Mouse (Mus musculus): ENCODE measurements around the gene Lig4.
A peak's percentile ranks its signal among the peaks of the same experiment; 100 is the strongest.

Gene Lig4

DNA sequence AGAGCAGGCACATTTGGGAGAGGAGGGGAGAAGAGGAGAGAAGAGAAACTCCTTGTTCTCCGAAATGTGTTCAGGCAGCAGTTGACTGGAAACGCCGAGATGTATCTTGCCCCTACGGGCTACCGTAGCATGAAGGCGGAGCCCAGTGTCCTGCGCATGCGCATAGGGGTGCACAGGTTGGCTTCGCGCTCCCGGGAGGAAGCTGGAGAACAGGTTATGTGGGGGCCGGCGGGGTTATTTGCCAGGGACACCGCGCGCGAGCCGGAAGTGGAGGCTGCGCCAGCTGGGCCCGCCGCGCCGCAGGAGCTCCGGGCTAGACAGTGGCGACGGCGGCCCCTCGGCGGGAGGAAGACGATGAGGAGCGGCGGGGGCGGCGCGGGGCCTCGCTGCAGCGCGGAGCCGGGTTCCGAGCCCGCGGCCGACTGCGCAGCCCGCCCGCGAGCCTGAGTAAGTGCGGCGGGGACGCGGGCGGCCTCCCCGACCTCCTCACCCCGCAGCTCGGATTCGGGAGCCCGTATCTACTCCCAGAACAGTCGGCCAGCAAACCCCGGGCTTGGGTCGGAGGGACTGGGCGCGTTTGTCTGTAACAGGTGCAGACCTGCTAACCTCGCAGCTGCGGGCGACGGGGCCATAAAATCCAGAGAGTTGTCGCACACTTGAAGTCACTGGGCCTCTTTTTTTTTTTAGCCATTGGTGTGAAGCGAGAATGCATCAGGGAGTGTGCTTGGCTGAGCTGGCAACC lies at the start of gene Lig4, which contains the start of gene Abhd13:
Gene Lig4, minus strand, starts transcription at position 114 of the 742 bp plus-strand sequence.
Gene Abhd13, plus strand, starts transcription at position 135 of the 742 bp plus-strand sequence.
- DNase-seq (ENCODE audit: low read depth, low spot score) = peak; percentile 97

DNA sequence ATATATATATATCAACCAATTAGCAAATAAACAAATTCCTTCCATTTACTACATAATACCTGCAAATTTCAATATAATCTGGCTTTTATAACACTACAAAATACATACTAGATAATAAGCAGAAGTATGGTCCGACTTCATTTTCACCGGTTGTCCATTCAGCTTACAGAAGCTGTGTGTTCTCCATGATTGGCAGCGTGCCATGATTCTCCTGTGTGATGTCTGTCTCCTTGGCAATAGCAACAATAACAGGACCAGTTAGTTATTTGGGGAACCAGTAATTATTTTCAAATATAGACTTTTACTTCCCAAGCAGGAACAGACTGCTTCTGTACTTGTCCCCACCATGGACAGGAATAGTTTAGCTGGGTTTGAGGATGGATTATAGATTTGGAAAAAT lies 39.7 kb upstream of the Lig4 start:
- no peak for DNase-seq (ENCODE audit: low read depth, low spot score)

DNA sequence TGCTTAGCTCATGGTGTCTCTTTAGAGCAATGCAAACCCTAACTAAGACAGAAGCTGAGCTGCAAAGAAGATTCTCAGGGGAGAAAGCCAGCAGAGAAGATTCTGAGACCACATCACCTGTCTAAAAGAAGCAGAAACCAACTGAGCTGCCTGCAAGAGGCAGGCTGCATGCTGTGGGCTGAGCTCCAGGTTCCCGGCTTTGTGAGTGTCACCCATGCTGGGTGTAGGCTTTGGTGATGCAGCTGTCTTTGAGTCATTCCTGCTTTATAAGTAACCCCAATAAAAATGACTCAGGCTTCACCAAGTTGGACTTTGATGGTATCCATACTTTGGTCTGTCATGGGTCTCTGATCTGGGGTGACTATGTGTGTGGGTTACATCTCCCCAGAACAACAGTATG lies 38.8 kb upstream of the Lig4 start:
- DNase-seq (ENCODE audit: low read depth, low spot score) = no peak

DNA sequence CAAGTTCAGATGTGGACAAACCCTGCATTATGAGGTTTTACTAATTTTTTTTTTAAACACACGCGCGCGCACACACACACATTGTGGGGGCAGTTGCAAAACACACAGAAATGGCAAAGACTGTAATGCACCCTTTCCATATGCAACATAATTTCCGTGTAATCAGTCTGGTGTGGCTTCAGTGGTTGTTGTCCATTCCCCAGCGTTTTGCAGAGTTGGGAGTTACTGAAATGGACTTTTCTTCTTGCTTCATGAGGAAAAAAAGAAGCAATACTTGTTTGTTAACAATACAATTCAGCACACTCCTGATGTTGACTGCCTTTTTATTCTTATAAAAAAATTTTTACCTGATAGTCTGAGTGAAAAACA lies 30.2 kb upstream of the Lig4 start:
- DNase-seq (ENCODE audit: low read depth, low spot score) = no peak

DNA sequence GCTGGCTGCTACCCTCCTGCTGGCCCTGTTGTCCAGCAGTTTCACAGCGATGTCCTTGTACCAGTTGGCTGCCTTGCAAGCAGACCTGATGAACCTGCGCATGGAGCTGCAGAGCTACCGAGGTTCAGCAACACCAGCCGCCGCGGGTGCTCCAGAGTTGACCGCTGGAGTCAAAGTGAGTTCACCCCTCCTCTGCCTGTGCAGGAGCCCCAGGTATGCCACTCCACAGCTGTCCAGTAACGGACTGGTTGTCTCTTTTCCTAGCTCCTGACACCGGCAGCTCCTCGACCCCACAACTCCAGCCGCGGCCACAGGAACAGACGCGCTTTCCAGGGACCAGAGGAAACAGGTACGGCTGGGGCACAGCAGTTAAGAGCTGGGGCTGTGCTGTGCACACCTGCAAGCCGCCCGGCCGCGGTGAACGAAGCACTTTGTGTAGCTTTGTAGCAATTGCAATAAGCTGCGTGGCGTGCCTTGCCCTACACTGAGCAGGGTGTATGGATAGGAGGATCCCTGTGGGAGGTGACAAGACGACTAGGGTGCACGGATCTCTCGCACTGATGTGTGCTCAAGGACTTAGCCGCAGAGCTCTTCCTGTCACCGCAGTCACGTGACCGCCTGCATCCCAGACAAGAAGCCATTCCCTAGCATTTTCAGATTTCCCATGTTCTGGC lies 29.6 kb upstream of the Lig4 start:
- DNase-seq (ENCODE audit: low read depth, low spot score) = no peak

DNA sequence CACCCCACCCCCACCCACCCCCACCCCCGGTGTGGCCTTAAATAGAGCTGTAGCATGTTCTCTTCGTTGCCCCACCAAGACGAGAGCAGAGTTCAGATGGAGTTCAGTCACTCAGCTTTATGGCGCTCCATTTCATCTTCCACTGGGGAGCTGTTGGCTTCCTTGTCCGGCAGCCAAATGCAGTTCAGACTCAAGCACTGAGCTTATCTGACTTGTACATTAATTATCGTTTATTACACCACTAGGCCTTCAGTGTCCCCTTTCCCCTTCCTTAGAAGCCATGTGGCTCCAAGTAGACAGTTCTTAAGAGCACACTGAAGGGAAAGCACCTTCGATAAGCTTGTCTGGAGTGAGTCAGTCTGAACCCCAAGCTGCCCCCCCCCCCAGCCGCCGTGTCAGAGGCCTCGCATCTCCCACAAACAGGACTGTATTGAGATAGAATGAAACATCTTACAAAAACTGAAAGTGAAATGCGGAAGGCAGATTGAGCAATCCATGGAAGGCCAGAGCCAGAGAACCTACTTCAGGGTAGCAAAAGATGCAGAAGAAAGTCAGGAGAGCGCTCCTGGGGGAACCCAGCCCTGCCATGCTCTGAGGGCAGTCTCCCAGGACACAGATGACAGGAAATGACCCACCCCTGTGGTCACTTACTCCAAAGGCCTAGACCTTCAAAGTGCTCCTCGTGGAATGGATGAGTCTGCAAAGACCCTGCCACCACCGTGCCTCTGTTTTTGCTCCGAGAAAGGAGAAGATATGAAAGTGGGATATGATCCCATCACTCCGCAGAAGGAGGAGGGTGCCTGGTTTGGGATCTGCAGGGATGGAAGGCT lies 28.9 kb upstream of the Lig4 start, which contains the start of gene Tnfsf13b:
Gene Tnfsf13b, plus strand, starts transcription at position 312 of the 830 bp plus-strand sequence.
- no peak for DNase-seq (ENCODE audit: low read depth, low spot score)

DNA sequence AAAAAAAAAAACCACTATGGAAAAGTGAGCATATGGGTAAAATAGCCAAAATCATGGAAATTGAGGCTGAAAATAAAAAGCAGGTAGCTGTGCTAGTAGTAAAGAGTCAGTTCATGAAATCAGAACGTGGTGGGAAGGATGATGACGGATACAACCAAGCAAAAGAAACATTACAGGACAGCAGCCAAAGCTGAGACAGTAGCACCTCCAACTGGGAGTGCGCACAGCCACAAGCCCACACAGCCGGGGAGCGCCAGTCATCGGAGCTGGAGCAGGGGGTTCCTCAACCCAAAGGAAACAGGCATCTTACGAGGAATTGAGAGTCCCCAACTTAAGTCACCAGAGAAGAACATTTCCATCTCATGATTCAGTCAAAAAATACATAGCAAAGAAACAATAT lies 26.6 kb upstream of the Lig4 start:
- no peak for DNase-seq (ENCODE audit: low read depth, low spot score)

DNA sequence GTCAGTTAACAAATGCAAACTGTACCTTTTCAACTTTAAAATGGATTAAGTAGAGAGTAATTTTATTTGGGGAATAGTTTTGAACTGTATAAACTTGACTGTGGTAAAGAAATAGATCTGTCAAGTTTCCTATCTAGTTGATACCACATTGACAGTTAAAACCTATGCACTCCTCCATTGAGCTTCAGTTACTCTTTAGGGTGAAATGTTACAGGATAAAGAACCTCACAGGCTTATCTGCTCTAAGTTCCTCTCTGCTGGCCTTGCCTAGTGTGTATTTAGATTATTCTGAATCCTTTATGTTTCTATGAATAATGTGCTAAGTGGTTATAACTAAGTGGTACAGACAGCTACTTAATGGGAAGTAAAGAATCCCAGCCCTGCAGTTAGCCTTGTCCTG lies 2.7 kb upstream of the Lig4 start:
- no peak for DNase-seq (ENCODE audit: low read depth, low spot score)

DNA sequence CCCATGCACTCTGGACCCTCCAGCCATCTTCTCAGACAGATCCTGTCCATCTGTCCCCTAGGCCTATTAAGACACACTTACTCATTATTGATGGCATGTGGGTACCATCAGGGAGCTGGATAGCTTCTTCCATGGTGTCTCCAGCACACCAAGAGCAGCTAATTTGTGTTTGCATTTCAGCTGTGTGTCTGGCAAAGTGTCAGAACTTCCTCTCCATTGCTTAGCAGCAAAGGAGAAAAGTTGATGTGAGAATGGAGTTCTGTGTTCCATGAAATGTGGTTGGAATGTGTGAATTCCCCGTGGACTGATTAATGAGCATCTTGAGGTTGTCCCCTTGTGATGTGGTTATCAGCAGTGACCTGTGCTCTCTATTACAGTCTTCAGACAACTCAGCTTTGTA lies 2.3 kb upstream of the Lig4 start:
- no peak for DNase-seq (ENCODE audit: low read depth, low spot score)

DNA sequence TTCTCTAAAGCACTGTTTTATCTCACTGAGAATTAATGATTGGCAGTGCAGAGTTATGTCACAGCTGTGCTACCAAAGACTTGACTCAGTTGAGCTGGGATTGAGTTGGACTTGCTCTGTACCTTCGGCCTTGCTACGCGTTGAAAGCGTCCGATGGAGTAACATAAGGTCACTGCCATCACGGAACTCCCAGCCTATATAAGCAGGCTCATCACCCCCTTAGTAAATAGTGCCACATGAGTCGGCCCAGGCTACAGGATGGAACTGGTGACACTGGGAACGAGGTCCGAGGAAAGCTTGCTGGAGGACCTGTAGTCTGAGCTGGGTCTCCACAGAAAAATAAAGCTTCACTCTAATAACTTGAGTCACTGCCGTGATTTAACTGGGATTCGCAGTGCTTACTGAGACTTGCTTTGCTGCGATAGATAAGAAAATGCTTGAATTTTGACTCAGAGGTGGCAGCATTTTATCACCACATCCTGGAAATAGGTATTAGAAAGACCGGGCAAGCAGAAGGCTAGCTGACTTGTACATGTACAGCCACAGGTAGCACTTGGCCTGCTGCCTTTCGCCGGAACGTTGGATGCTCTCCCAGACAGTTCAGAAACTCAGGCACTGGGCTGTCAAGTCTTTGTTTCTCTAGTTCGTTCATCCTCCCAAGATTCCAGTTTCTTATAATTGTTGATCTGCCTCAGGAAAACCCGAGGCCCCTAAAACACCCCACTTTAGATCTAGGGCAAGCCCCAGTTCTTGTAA lies 1.2 kb upstream of the Lig4 start:
- no peak for DNase-seq (ENCODE audit: low read depth, low spot score)

DNA sequence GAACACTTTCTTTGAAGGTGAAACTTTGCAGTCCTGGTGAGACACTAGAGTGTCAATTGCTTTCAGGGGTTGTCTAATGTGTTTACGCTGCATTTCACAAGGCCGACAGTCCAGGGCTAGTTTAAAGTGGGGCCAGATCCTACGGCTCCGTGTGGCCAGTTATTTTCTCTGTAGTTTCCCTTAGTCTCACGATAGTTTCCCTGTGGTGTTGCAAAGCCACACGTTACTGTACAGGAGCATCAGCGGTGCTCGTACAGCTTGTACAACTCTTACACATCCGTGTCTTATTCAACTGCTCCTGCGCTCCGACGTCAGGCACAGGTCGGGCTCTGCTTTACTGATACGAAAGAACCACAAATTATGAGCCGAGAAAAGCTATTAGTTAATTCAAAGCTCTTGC lies 470 bp downstream of the Lig4 start:
- DNase-seq (ENCODE audit: low read depth, low spot score) = no peak

DNA sequence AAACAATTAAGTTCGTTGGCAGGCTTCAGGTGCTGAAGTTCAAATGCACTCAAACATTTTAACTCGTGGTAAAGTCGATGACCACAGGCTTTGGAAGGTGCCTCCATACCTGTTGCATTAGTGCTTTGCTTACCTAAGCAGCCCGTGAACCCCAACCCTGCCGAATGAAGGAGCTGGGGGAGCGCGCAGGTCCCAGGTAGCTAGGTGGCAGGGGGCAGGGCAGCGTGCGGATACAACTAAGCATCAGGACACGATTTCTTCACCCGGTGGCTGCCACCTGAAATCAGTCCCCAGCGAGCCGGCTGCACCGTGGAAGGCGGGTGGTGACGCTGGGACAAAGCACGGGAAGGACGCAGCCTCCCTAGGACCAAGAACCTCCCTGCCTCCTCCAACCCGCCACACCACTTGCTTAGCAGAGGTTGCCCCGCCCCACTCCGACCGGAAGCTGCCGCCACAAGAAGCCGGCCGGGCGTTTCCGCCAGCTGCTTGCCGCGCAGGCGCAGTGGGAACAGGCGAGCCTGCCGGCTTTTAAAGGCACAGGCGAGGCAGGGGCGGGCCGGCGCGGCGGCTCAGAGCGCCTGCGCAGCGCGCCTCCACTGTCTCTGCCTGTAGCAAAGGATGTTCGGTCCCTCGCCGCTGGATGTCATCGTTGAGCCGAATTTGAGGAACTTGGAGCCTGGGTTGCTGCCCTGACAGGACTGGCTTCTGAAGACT lies 1.4 kb downstream of the Lig4 start:
- DNase-seq (ENCODE audit: low read depth, low spot score) = peak; percentile 96

DNA sequence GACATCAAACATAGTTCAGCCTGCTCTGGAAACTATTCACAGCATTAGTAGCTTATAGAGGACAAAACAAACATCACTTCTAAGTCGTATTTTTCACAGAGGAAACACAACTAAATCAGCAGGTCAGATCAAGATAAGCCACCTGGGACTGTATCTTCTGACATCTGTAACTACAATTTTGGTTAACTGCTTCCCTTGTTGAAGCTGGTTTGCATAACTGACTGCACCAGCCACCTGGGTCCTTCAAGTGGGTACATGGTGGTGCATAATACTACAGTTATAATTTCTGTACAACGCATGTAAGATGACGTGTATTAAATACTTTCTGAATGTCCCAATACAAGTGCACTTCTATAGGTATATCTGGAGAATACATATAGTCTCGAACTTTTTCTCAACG lies 2.2 kb downstream of the Lig4 start:
- no peak for DNase-seq (ENCODE audit: low read depth, low spot score)

DNA sequence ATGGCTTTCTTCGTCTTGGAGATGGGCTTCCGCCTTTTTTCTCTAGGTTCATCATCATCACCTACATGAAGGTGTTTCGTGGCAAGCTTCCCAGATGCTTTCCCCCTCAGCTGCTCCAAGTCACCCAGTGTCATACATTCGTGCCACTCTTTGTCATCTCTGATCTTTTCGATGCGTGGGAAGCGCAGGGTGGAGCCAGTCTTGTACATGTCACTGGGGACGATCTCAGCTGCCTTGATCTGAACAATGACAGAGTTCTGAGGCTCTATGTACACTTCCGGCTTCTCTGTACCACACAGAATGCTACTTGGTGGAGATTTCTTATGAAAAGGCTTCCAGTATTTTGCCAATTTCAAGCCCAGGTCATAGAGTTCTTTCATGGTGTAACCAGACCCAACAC lies 5.6 kb downstream of the Lig4 start:
- no peak for DNase-seq (ENCODE audit: low read depth, low spot score)

DNA sequence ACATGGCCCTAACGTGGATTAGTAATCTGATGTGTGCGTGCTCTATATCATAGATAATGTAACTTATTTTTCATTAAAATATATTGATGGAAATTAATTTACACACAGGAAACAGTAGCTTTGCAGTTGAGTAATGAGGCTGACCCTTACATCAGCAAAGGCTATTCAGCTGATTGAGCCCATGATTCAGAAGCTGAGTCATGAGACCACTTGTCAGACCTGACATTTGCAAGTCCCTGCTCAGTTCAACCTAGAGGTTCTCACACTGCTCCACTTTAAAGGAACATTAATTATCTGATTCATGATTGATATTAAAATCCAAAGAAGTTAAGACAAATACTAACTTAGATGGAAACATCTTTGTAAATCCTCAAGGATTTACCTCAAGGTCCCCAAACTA lies 17.6 kb downstream of the Lig4 start:
- no peak for DNase-seq (ENCODE audit: low read depth, low spot score)

DNA sequence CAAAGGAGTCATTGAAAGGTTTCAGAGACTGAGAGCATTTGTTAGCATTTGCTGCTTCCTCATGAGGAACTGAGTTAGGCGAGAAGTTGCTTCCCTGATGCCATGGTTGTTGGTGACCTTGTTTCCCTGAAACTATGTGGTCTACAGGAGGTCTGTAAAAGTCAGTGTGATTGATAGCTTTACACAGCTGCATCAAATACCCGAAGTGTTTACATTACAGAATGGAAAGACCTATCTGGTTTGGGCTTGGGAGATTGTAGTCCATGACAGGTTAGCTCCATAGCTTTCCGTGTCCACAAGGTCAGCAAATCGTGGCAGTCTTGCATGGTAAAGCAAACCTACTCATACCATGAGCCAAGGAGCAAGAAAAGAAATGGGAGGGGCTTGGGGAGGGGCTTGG lies 19.1 kb downstream of the Lig4 start:
- DNase-seq (ENCODE audit: low read depth, low spot score) = no peak

DNA sequence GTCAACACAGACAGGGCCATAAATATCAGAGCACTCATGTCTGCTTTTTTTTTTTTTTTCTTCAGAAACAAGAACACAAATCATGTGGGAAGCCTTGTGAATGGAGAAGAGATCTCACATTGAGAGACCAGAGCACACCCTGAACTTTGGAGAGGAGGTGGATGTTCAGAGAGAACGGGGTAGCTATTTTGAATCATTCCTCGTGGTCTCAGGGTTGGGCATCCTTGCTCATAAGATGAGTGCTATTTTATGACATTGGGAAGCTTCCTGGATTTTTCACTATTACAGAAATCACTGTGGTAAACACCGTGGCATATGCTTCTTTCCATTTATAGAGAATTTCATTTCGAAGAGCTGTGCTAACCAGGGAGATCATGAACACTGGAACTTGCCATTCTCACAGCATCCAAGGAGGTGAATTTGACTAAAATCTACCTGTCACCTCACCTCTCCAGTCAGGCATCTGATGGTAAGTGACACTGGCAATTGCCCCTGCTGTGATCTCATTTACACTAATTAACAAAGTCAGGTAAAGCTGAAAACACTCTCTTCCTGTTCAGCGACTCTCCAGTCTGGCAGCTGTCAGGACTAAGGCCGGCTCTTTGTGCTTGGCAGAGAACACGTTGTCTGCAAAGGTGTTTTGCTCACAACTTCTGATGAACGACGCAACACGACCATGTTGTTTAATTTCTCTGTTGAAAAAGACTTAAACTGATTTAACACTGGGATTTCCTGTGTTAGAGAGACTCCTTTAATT lies 28.2 kb downstream of the Lig4 start:
- no peak for DNase-seq (ENCODE audit: low read depth, low spot score)

DNA sequence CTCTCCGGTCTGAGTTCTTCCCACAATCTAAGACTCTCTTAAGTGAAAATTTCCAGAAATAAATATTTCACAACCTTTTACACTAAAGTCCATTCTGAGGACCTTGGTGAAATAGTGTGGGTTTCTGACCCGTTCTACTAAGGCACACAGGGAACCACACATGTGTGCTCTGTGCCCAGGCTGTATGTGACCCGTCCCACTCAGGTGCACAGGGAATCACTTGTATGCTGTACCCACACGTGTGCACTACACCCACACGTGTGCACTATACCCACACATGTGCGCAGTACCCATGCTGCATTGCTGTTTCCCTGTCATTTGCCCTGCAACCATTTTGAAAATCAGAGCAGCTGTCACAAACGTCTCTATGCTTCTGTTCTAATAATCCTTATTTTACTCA lies 41.9 kb downstream of the Lig4 start:
- DNase-seq (ENCODE audit: low read depth, low spot score) = no peak

DNA sequence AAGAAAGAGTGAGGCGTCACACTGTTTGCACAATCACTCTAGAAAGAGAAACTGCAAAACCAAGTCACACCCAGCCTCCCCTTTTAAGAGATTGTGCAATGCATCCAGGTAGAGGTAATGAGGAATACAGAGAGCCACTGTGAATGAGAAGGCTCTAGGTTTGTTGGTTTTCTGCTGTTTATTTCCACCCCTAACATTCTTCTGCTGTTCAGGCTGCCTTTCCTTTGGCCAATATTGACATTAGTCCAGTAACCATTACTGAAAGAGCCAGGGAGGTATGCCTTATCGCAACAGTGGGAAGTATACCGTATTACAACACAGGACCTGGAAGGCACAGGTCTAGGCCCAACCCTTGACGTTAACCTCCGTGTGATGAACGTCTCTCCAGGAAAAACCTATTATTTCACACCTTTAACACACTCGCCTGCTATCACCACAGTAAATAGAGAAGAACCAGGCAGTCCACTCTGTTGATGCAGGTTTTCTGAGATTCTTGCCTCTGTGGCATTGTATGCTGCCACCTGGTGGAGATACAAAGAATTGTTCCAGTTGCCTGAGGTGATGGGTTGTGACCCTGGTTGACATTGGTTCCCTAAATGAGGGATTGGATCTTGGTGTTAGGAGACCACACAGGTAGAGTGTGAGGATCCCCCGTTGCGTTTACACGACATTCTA lies 42.5 kb downstream of the Lig4 start:
- DNase-seq (ENCODE audit: low read depth, low spot score) = peak; percentile 16

DNA sequence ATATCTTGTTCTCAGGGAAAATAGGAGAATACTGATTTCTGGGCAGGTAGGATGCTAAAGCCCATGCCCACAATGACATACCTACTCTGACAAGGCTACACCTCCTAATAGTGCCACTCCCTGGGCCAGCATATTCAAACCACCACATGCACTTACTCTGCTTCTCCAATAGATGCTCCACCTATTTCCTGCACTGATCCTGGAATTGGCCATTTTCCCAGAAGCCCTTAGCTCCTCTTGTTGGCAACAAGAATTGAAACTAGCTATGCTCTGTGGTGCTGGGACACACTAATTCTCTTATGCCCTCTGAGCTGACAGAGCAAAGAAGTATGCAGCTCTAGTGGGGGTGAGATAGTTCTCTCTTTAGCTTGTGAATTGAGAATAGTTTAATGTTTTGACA lies 44.8 kb downstream of the Lig4 start:
- no peak for DNase-seq (ENCODE audit: low read depth, low spot score)
